21 mouse cellular contexts compared by ENCODE assay signal in the genomic region with DNA sequence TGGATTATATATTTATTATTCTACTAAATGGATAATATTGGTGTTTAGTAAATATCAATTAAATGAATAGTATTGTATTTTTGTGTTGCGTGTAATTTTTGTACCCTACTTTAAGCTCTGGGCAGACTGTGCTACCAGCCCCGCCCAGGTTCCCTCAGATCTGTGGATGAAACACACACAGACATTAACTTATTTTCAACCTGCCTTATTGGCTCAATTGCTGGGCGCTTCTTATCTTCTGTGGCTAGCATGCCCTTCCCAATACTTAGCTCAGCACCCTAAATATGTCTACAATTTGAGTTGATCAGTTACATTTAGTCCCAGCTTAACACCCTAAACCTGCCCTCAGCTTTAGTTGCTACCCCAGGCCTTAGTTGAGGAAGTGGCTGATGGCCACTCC. TPM values are rescaled to one million over a fixed set of nuclear protein-coding genes. Genes with fewer than 3 reads are reported as not detected.
DNase-seq lines count a peak whose midpoint lies in the region; ATAC-seq and TF ChIP-seq lines count a peak whose summit lies in the region.
"Had no signal": no experiment of that assay in that cellular context is flagged by ENCODE, and none has a peak within 500 bp of the region (broad histone marks: within the 10 kb centered on the region; RNA-seq: fewer than 3 reads in every experiment).

No protein-coding gene starts in this region.

- H3K4me2 ChIP-seq in liver, embryonic 13.5 days, result no peak overlapping the region
- H3K4me2 ChIP-seq in liver, postnatal 0 days (ENCODE audit: low read depth, low read length), result no peak overlapping the region
- no peak overlapping the region for H3K4me2 ChIP-seq in forebrain, embryonic 13.5 days
- H3K4me2 ChIP-seq: embryonic facial prominence, embryonic 13.5 days; forebrain, embryonic 15.5 days; heart, embryonic 11.5 days; heart, embryonic 15.5 days; hindbrain, embryonic 14.5 days had no signal

- DNase-seq in liver, embryonic 13.5 days, result no peak
- DNase-seq in liver, postnatal 0 days, result no peak
- DNase-seq in right cerebral cortex, postnatal 36 days (ENCODE audit: low spot score in 2 of 2), result no peak
- no peak for DNase-seq in left cerebral cortex, postnatal 25 days (ENCODE audit: low spot score in 2 of 2)
- DNase-seq: adrenal gland, adult 2 months; adrenal gland, postnatal 25 days; cerebellum, adult 11 months; cerebellum, adult 8-10 months; cerebellum, postnatal 36 days; gastrocnemius, postnatal 36 days; heart, adult 2 months; heart, postnatal 14 days had no signal

- H3K4me3 ChIP-seq in liver, embryonic 13.5 days (replicated peaks), result no peak overlapping the region
- H3K4me3 ChIP-seq in liver, postnatal 0 days (ENCODE audit: low read depth, low read length), result no peak overlapping the region
- no peak overlapping the region for H3K4me3 ChIP-seq in forebrain, embryonic 13.5 days
- H3K4me3 ChIP-seq: embryonic facial prominence, embryonic 13.5 days; forebrain, embryonic 10.5 days; forebrain, embryonic 15.5 days; heart, adult 2 months; heart, embryonic 15.5 days; hindbrain, embryonic 10.5 days had no signal

- no peak overlapping the region for H3K9ac ChIP-seq in liver, embryonic 13.5 days
- no peak overlapping the region for H3K9ac ChIP-seq in liver, postnatal 0 days (replicated peaks)
- H3K9ac ChIP-seq in forebrain, embryonic 13.5 days, result no peak overlapping the region
- H3K9ac ChIP-seq: embryonic facial prominence, embryonic 13.5 days; forebrain, embryonic 15.5 days; heart, embryonic 15.5 days; hindbrain, embryonic 14.5 days had no signal

- no peak for TF ChIP-seq EP300 in liver, postnatal 0 days (IDR thresholded peaks at IDR 0.05; ENCODE audit: low read depth)

- intact Hi-C loops in left cerebral cortex, postnatal 25 days (cut with DNase I), result no loop called here

- peak; percentile 76 for ATAC-seq in erythroblast, adult 5-6 weeks (replicated peaks; ENCODE audit: low FRiP score, poor library complexity, severe bottlenecking)
- ATAC-seq in liver, embryonic 13.5 days (ENCODE audit: low read depth), result peak; percentile 68
- 0 out of 2 replicates have a peak, but pooled peaks have one; percentile 23 for ATAC-seq in liver, postnatal 0 days
- ATAC-seq in forebrain, embryonic 13.5 days, result no peak
- ATAC-seq: forebrain, embryonic 15.5 days had no signal

- H3K27me3 ChIP-seq in liver, embryonic 13.5 days, result no peaks in the 10 kb centered on the region
- no peaks in the 10 kb centered on the region for H3K27me3 ChIP-seq in liver, postnatal 0 days (ENCODE audit: insufficient read depth, low read length)
- no peaks in the 10 kb centered on the region for H3K27me3 ChIP-seq in forebrain, embryonic 13.5 days
- H3K27me3 ChIP-seq: embryonic facial prominence, embryonic 13.5 days; forebrain, embryonic 15.5 days; heart, embryonic 15.5 days had no signal

- 72% methylated on average over 3 of the region's 3 CpGs for WGBS in liver, embryonic 13.5 days (ENCODE audit: insufficient replicate concordance)
- 67% methylated on average over 3 of the region's 3 CpGs for WGBS in liver, postnatal 0 days (ENCODE audit: insufficient replicate concordance)
- 97% methylated on average over 3 of the region's 3 CpGs for WGBS in forebrain, embryonic 13.5 days

- no peaks in the 10 kb centered on the region for H3K9me3 ChIP-seq in liver, embryonic 13.5 days (replicated peaks)
- no peaks in the 10 kb centered on the region for H3K9me3 ChIP-seq in liver, postnatal 0 days (ENCODE audit: low read length)
- H3K9me3 ChIP-seq in forebrain, embryonic 13.5 days (replicated peaks), result no peaks in the 10 kb centered on the region
- H3K9me3 ChIP-seq: embryonic facial prominence, embryonic 13.5 days; forebrain, embryonic 10.5 days; forebrain, embryonic 15.5 days; heart, embryonic 15.5 days; hindbrain, embryonic 10.5 days had no signal

- peaks cover 2% of the 10 kb centered on the region; the same call in 1 of the 2 replicates for H3K36me3 ChIP-seq in liver, embryonic 13.5 days
- H3K36me3 ChIP-seq in liver, postnatal 0 days (replicated peaks; ENCODE audit: insufficient read depth, low read length), result no peaks in the 10 kb centered on the region; the same call in 1 of the 2 replicates
- no peaks in the 10 kb centered on the region for H3K36me3 ChIP-seq in forebrain, embryonic 13.5 days (ENCODE audit: poor library complexity, severe bottlenecking)
- H3K36me3 ChIP-seq: embryonic facial prominence, embryonic 13.5 days; forebrain, embryonic 15.5 days; heart, embryonic 15.5 days had no signal

- peak overlapping the region; percentile 50; the same call in 1 of the 2 replicates for H3K27ac ChIP-seq in liver, embryonic 13.5 days
- no peak overlapping the region for H3K27ac ChIP-seq in liver, postnatal 0 days (ENCODE audit: low read depth)
- no peak overlapping the region for H3K27ac ChIP-seq in forebrain, embryonic 13.5 days
- H3K27ac ChIP-seq: embryonic facial prominence, embryonic 13.5 days; forebrain, embryonic 10.5 days; forebrain, embryonic 15.5 days; heart, adult 2 months; heart, embryonic 15.5 days; hindbrain, embryonic 10.5 days; hindbrain, embryonic 14.5 days had no signal

- H3K4me1 ChIP-seq in liver, embryonic 13.5 days (replicated peaks), result peaks cover 67% of the 10 kb centered on the region
- peaks cover 15% of the 10 kb centered on the region for H3K4me1 ChIP-seq in liver, postnatal 0 days (ENCODE audit: insufficient read depth)
- H3K4me1 ChIP-seq in forebrain, embryonic 13.5 days, result peaks cover 13% of the 10 kb centered on the region; the same call in 1 of the 2 replicates

- no peak for TF ChIP-seq CTCF in liver, postnatal 0 days (IDR thresholded peaks at IDR 0.05; ENCODE audit: low read depth)

RNA-seq across cellular contexts. Expression of gene Ube2r2, which starts 25.7 kb away (rescaled TPM):
- 229 and 299 TPM in 2 replicates for total RNA-seq in erythroblast, adult 5-6 weeks (2015; ENCODE audit: low replicate concordance)
- total RNA-seq in erythroblast, adult 5-6 weeks (2017; ENCODE audit: low replicate concordance), result 275 and 350 TPM in 2 replicates
- 38.9 and 39.9 TPM in 2 replicates for polyA plus RNA-seq in liver, embryonic 13.5 days (2015; fragmentation: Nextera tagmentation; extraction: Ambion mirVana)
- polyA plus RNA-seq in liver, postnatal 0 days (2015; fragmentation: Nextera tagmentation; extraction: Ambion mirVana), result 39.4 and 43.9 TPM in 2 replicates
- 73.2 and 74.6 TPM in 2 replicates for polyA plus RNA-seq in forebrain, embryonic 13.5 days (2015; fragmentation: Nextera tagmentation; extraction: Ambion mirVana)
- 10 to 100 TPM; 84.1 to 87.1 TPM for total RNA-seq in left cerebral cortex, postnatal 25 days (2021)

RNA-seq across cellular contexts. Expression of gene Nol6, which starts 37.0 kb away (rescaled TPM):
- total RNA-seq in erythroblast, adult 5-6 weeks (2015; ENCODE audit: low replicate concordance), result 1.9 and 2.9 TPM in 2 replicates
- 4.8 and 10.7 TPM in 2 replicates for total RNA-seq in erythroblast, adult 5-6 weeks (2017; ENCODE audit: low replicate concordance)
- polyA plus RNA-seq in liver, embryonic 13.5 days (2015; fragmentation: Nextera tagmentation; extraction: Ambion mirVana), result 11.6 and 15.2 TPM in 2 replicates
- polyA plus RNA-seq in liver, postnatal 0 days (2015; fragmentation: Nextera tagmentation; extraction: Ambion mirVana), result 4.3 and 4.7 TPM in 2 replicates
- polyA plus RNA-seq in forebrain, embryonic 13.5 days (2015; fragmentation: Nextera tagmentation; extraction: Ambion mirVana), result 24.2 and 28.7 TPM in 2 replicates
- 10 to 100 TPM; 80.2 to 89.6 TPM for total RNA-seq in left cerebral cortex, postnatal 25 days (2021)
